Mouse (Mus musculus): Measurements from ENCODE around the gene Abcc6. TPM values are rescaled to one million over a fixed set of nuclear protein-coding genes. Genes with fewer than 3 reads are reported as not detected.

Gene Abcc6
- 0.31 and 0.78 TPM in 2 replicates for polyA plus RNA-seq (2014; fragmentation: Nextera tagmentation; extraction: Ambion mirVana)

DNA sequence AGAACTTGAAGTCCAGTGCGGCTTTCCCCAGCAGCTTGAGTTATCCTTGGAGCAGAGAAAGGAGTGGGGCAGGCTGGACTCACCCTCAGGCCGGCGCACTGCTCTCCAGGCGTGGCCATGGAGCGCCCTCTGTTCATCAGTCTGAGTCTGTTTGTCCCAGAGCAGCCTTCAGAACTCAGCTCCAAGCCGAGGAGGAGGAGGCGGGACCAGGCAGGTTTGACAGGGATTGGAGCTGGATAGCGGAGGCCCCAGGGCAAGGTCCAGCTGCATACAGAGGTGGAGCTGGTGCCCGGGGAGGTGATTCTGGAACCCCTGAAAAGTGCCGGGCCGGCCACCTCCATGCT is at the start of gene Abcc6:
Abcc6 (minus strand) TSS at position 158 of the 344 bp plus-strand sequence.
- DNase-seq (peak; percentile 53), ATAC-seq (ENCODE audit: insufficient read depth) (no peak)
- H3K27me3 ChIP-seq (ENCODE audit: insufficient read depth, low read length) = no peaks in the 10 kb centered on the region
- peaks cover 10% of the 10 kb centered on the region for H3K4me1 ChIP-seq (ENCODE audit: insufficient read depth)
- peak within 1 kb of the TSS; percentile 43 for H3K4me2 ChIP-seq
- H3K4me3 ChIP-seq (ENCODE audit: low read depth, low read length) = peak within 1 kb of the TSS; percentile 12; the same call in 1 of the 2 replicates
- TF ChIP-seq CTCF (IDR thresholded peaks at IDR 0.05; ENCODE audit: low read depth) = no peak
- H3K27ac ChIP-seq (ENCODE audit: low read depth) = peak within 1 kb of the TSS; percentile 12; the same call in 1 of the 2 replicates
- H3K36me3 ChIP-seq (ENCODE audit: insufficient read depth) = no peaks in the 10 kb centered on the region
- H3K9ac ChIP-seq = peak within 1 kb of the TSS; percentile 47
- H3K9me3 ChIP-seq (ENCODE audit: low read depth, low read length) = no peaks in the 10 kb centered on the region
- WGBS = 8% methylated on average over 11 of the region's 11 CpGs

GRCm38 (mm10) chr7:46077675-46078074 is 47.6 kb upstream of the Abcc6 start:
- no peaks in the 10 kb centered on the region for H3K27me3 ChIP-seq (ENCODE audit: insufficient read depth, low read length)
- peaks cover 85% of the 10 kb centered on the region for H3K36me3 ChIP-seq (ENCODE audit: insufficient read depth)
- H3K4me1 ChIP-seq (ENCODE audit: insufficient read depth) = no peaks in the 10 kb centered on the region
- H3K4me2 ChIP-seq = no peak overlapping the region
- H3K27ac ChIP-seq (ENCODE audit: low read depth) = no peak overlapping the region
- ATAC-seq (ENCODE audit: insufficient read depth) = no peak
- 73% methylated on average over 12 of the region's 12 CpGs for WGBS
- no peaks in the 10 kb centered on the region for H3K9me3 ChIP-seq (ENCODE audit: low read depth, low read length)
- no peak overlapping the region for H3K4me3 ChIP-seq (ENCODE audit: low read depth, low read length)
- no peak for TF ChIP-seq CTCF (IDR thresholded peaks at IDR 0.05; ENCODE audit: low read depth)
- DNase-seq = no peak
- no peak overlapping the region for H3K9ac ChIP-seq

GRCm38 (mm10) chr7:46076844-46077243 is 46.7 kb upstream of the Abcc6 start:
- no peaks in the 10 kb centered on the region for H3K27me3 ChIP-seq (ENCODE audit: insufficient read depth, low read length)
- WGBS = 81% methylated on average over 7 of the region's 7 CpGs
- H3K4me1 ChIP-seq (ENCODE audit: insufficient read depth) = no peaks in the 10 kb centered on the region
- H3K4me3 ChIP-seq (ENCODE audit: low read depth, low read length) = no peak overlapping the region
- no peak overlapping the region for H3K27ac ChIP-seq (ENCODE audit: low read depth)
- TF ChIP-seq CTCF (IDR thresholded peaks at IDR 0.05; ENCODE audit: low read depth) = no peak
- no peak overlapping the region for H3K9ac ChIP-seq
- DNase-seq (no peak), ATAC-seq (ENCODE audit: insufficient read depth) (no peak)
- H3K4me2 ChIP-seq = no peak overlapping the region
- no peaks in the 10 kb centered on the region for H3K9me3 ChIP-seq (ENCODE audit: low read depth, low read length)
- peaks cover 84% of the 10 kb centered on the region for H3K36me3 ChIP-seq (ENCODE audit: insufficient read depth)

DNA sequence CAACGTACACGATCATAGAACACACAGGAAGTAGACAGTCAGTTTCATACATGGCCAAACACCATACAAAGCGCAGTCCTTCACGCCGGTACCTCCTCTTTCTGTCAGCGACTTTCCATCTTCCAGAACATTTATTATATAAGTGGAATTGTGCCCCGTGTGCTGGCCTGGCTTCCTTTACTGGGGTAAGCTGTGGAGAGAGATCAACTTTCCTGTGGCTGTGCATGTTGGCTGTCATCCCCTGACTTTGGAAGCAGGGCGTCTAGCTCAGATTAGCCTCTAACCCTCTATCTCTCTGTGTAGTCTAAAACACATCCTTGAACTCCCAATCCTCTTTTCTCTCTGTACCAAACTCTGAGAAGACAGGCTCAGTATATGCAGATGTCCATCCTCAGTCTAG is 38.7 kb upstream of the Abcc6 start:
- Histone ChIP-seq H3K9me3 (ENCODE audit: low read depth, low read length) (no peaks in the 10 kb centered on the region), H3K4me2 (no peak overlapping the region), H3K4me1 (ENCODE audit: insufficient read depth) (no peaks in the 10 kb centered on the region), H3K27ac (ENCODE audit: low read depth) (no peak overlapping the region), H3K9ac (no peak overlapping the region), H3K36me3 (ENCODE audit: insufficient read depth) (peaks cover 78% of the 10 kb centered on the region), H3K4me3 (ENCODE audit: low read depth, low read length) (no peak overlapping the region), H3K27me3 (ENCODE audit: insufficient read depth, low read length) (no peaks in the 10 kb centered on the region)
- TF ChIP-seq CTCF (IDR thresholded peaks at IDR 0.05; ENCODE audit: low read depth) = no peak
- WGBS = 92% methylated on average over 8 of the region's 8 CpGs
- DNase-seq = no peak
- ATAC-seq (ENCODE audit: insufficient read depth) = no peak

- DNase-seq (no peak), ATAC-seq (ENCODE audit: insufficient read depth) (no peak)
- Histone ChIP-seq H3K27ac (ENCODE audit: low read depth) (no peak overlapping the region), H3K27me3 (ENCODE audit: insufficient read depth, low read length) (no peaks in the 10 kb centered on the region), H3K9me3 (ENCODE audit: low read depth, low read length) (no peaks in the 10 kb centered on the region), H3K4me1 (ENCODE audit: insufficient read depth) (no peaks in the 10 kb centered on the region), H3K36me3 (ENCODE audit: insufficient read depth) (peaks cover 61% of the 10 kb centered on the region), H3K4me2 (no peak overlapping the region), H3K4me3 (ENCODE audit: low read depth, low read length) (no peak overlapping the region), H3K9ac (no peak overlapping the region)
- WGBS = 89% methylated on average over 6 of the region's 6 CpGs
- no peak for TF ChIP-seq CTCF (IDR thresholded peaks at IDR 0.05; ENCODE audit: low read depth)
Measured at GRCm38 (mm10) chr7:46063296-46063695, 33.2 kb upstream of the Abcc6 start.

DNA sequence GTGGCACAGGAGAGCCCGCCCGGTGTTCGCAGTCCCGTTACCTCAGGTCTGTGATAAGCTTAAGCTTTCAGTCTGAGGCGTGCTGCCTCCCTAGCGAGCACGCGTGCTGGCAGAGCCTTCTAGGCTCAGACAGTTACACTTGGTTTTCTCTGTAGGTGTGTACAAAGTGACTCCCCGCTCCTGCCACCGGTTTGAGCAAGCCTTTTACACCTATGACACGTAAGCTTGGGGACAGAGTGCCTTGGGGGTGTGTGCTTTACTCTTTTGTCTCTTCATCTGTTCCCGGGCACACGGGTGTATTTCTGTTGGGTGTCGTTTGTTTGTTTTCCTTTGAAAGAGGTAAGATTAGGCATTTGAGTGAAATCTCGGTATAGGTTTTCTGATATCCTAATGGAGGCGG is 31.5 kb upstream of the Abcc6 start:
- H3K4me1 ChIP-seq (ENCODE audit: insufficient read depth) = no peaks in the 10 kb centered on the region
- WGBS = 88% methylated on average over 16 of the region's 16 CpGs
- peaks cover 60% of the 10 kb centered on the region for H3K36me3 ChIP-seq (ENCODE audit: insufficient read depth)
- ATAC-seq (ENCODE audit: insufficient read depth) = no peak
- H3K9ac ChIP-seq = no peak overlapping the region
- no peaks in the 10 kb centered on the region for H3K9me3 ChIP-seq (ENCODE audit: low read depth, low read length)
- H3K27me3 ChIP-seq (ENCODE audit: insufficient read depth, low read length) = no peaks in the 10 kb centered on the region
- no peak overlapping the region for H3K4me2 ChIP-seq
- no peak overlapping the region for H3K4me3 ChIP-seq (ENCODE audit: low read depth, low read length)
- no peak for TF ChIP-seq CTCF (IDR thresholded peaks at IDR 0.05; ENCODE audit: low read depth)
- no peak for DNase-seq
- H3K27ac ChIP-seq (ENCODE audit: low read depth) = no peak overlapping the region

- no peak for TF ChIP-seq CTCF (IDR thresholded peaks at IDR 0.05; ENCODE audit: low read depth)
- no peaks in the 10 kb centered on the region for H3K9me3 ChIP-seq (ENCODE audit: low read depth, low read length)
- no peak for ATAC-seq (ENCODE audit: insufficient read depth)
- H3K27ac ChIP-seq (ENCODE audit: low read depth) = no peak overlapping the region
- no peak overlapping the region for H3K4me2 ChIP-seq
- H3K4me1 ChIP-seq (ENCODE audit: insufficient read depth) = no peaks in the 10 kb centered on the region
- H3K27me3 ChIP-seq (ENCODE audit: insufficient read depth, low read length) = no peaks in the 10 kb centered on the region
- no peak overlapping the region for H3K9ac ChIP-seq
- WGBS = 94% methylated on average over 8 of the region's 8 CpGs
- no peak for DNase-seq
- H3K4me3 ChIP-seq (ENCODE audit: low read depth, low read length) = no peak overlapping the region
- H3K36me3 ChIP-seq (ENCODE audit: insufficient read depth) = peaks cover 61% of the 10 kb centered on the region
Measured at GRCm38 (mm10) chr7:46060688-46061087, 30.6 kb upstream of the Abcc6 start.

GRCm38 (mm10) chr7:46058882-46059281 is 28.8 kb upstream of the Abcc6 start:
- ATAC-seq (ENCODE audit: insufficient read depth) (no peak), DNase-seq (no peak)
- no peaks in the 10 kb centered on the region for H3K27me3 ChIP-seq (ENCODE audit: insufficient read depth, low read length)
- H3K4me3 ChIP-seq (ENCODE audit: low read depth, low read length) = no peak overlapping the region
- no peak for TF ChIP-seq CTCF (IDR thresholded peaks at IDR 0.05; ENCODE audit: low read depth)
- no peak overlapping the region for H3K27ac ChIP-seq (ENCODE audit: low read depth)
- no peak overlapping the region for H3K9ac ChIP-seq
- 90% methylated on average over 11 of the region's 11 CpGs for WGBS
- H3K9me3 ChIP-seq (ENCODE audit: low read depth, low read length) = no peaks in the 10 kb centered on the region
- no peaks in the 10 kb centered on the region for H3K4me1 ChIP-seq (ENCODE audit: insufficient read depth)
- no peak overlapping the region for H3K4me2 ChIP-seq
- peaks cover 78% of the 10 kb centered on the region for H3K36me3 ChIP-seq (ENCODE audit: insufficient read depth)

Data from lung, embryonic 14.5 days (tissue).